Mouse (Mus musculus) retina, postnatal 7 days (tissue): ENCODE results near the gene Vrk3.
A peak's percentile ranks its signal among the peaks of the same experiment; 100 is the strongest.

Source experiments
- DNase-seq: peaks from one replicate; pipeline ENCODE4 v3.0.0-alpha.2; 2012; ENCODE audit warnings: low read depth, low spot score

Gene Vrk3

DNA sequence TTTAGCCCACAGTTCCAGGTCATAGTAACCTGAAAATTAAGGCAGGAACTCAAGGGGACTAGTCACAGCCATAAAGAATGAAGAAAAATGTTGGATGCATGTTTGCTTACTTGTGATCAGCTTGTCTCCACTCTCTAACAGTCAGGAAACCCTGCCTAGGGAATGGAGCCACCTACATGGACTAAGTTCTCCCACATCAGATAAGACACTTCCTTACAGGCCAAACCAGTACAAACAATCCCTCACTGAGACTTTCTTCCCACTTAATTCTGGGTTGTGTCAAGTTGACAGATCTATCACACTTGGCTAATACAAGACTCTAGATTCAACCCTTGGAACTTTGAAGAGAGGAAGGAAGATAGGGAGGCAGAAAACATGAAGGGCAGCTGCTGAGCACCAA is 12.2 kb downstream of the Vrk3 start:
- DNase-seq = no peak

- no peak for DNase-seq
Measured at GRCm38 (mm10) chr7:44768129-44768528, 19.9 kb downstream of the Vrk3 start.

GRCm38 (mm10) chr7:44770046-44770578 is 21.9 kb downstream of the Vrk3 start:
- no peak for DNase-seq

DNA sequence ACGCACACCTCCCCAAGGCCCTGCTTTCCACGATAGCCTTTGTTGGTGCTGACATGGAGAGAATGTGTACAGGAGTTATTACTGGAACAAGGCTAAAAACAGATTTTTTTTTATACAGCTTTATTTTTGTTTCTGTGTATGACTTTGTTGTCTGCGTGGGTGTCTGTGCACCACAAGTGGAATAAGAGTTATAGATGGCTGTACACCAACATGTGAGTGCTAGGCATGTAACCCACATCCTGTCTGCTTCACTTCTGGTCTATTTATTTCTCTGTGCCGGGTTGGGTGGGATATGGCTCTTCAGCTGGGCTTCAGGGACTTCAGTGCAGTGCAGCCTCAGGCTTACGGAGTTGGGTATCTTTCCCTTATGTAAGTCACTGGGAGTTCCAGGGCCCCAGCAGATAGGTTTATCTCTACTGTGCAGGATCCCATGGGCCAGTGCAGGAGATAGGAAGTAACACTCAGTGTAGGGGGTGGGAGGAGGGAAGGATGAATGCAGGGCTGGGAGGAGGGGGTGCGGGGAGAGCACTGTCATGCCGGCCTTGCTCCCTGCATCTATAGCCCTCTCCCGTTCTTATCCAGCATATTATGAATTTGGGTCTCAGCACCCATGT is 24.5 kb downstream of the Vrk3 start:
- no peak for DNase-seq

- DNase-seq = no peak
Measured at GRCm38 (mm10) chr7:44776849-44777498, 28.8 kb downstream of the Vrk3 start.

DNA sequence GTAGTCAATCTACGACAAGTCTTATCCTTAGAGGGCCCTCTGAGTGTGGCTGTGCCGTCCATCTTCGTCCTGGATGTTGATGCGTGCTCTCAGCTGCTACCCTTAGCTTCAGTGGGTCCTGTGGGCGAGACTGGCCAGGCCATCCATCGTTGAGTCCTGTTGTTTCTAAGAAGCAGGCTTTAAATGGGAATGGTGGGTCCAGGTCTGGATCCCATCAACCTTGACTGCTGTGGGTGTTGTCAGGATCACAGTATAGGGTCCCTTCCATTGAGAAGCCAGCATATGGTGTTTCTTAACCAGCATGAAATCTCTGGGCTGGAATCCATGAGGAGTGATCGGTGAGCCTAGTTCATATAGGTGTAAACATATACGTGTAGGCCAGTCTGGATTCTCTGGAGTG is 31.9 kb downstream of the Vrk3 start:
- no peak for DNase-seq

DNA sequence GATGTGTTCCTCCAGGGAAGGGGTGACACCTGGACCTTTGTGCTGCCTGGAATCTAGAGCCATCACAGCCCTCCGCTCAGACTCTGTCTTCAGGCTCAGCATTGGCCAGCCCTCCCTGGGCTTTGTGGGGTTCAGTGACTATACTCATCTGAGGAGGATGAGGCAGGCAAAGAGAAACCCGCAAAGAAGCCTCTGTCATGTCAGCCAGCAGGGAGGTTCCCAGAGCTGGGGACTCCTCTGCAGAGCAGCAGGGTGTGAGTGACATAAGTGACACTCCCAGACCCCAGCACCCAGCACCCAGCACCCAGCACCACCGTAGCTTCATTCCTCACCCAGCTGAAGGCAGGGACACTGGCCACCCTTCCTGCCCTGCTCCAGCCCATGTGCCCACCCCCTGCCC is 41.3 kb downstream of the Vrk3 start:
- DNase-seq = no peak

GRCm38 (mm10) chr7:44790066-44790465 is 41.9 kb downstream of the Vrk3 start:
- DNase-seq = no peak

- DNase-seq = no peak
Measured at GRCm38 (mm10) chr7:44792781-44793180, 44.6 kb downstream of the Vrk3 start.

- no peak for DNase-seq
Measured at GRCm38 (mm10) chr7:44808927-44809326, 60.7 kb downstream of the Vrk3 start.

DNA sequence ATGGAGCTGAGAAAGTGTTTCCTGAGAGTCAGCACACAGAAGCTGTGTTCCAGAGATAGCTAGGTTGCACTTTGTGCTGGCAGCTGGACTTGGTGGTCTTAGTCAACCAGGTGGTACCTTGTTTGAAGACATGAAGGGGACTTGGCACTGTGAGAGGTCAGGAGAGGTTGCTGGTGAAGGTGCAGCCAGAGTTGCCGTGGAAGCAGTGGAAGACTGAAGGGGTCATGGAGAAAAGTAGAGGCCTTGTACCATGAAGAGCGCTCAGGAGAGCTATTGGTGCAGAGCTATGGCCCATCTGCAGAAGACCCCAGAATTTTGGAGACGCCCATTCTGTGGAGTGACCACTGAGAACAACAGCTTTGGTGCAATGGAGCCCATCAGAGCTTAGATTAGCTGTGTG is 61.3 kb downstream of the Vrk3 start:
- DNase-seq = no peak

DNA sequence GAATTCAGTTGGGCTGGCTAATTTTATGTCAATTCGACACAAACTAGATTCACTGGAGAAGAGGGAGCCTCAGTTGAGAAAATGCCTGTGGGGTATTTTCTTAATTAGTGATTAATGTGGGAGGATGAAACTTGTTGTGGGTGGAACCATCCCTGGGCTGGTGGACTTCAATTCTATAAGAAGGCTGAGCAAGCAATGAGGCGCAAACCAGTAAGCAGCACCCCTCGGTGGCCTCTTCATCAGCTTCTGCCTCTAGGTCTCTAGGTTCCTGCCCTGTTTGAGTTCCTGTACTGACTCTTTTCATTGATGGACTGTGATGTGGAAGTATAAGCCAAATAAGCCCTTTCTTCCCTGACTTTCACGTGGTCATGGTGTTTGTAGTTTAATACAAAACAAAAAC is 62.2 kb downstream of the Vrk3 start:
- no peak for DNase-seq

DNA sequence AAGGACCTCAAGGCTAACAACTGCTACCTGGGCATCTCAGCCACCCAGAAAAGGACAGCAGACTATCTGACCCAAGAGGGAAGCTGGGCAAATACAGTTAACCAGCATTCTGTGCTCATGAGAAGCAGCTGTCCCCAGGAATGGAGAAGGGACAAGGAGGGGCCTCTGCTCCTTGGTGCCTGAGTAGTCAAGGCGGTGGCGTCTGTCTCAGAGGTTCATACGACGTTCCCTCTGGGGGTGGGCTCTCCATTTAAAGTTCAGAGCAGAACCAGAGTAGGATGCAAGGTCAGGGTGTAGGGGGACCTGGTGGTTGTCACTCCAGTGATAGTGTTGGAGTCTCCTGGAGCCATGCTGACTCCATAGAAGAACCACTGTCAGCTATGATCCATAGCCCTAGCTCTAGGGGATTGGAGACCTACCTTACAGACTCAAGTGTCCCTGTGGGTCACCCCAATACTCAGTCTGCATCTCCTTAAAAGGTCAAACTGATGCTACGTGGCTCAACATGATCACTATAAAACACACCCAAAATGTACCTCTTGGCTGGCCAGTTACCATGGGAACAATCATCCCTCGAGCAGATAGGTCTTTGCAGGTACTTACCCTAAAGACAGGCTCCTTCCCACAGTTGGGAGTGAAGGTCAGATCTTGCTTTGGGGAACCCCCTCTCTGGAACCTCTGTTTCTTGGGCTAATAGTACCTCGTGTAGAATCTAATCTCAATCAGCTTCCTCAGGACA is 62.8 kb downstream of the Vrk3 start:
- DNase-seq = no peak

GRCm38 (mm10) chr7:44812651-44813325 is 64.6 kb downstream of the Vrk3 start:
- no peak for DNase-seq

GRCm38 (mm10) chr7:44813985-44814384 is 65.8 kb downstream of the Vrk3 start:
- no peak for DNase-seq

DNA sequence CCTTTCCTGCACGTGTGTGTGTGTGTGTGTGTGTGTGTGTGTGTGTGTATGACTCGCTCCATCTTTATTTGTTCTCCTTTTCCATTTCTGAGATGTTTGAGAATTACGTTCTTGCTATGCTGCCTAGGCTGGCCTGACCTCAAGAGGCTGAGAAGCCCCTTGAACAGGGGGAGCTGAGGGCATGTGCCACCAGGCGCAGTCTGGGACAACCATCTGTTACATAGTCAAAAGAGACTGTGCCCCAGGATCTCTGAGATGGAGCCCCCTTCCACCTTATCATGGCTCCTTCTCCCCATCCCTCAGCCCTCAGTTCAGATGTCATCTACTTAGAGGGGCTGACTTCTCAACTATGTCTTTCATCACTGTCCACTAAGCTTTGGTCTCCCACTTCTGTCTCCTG is 66.2 kb downstream of the Vrk3 start:
- no peak for DNase-seq

GRCm38 (mm10) chr7:44814952-44815553 is 66.8 kb downstream of the Vrk3 start:
- DNase-seq = no peak

DNA sequence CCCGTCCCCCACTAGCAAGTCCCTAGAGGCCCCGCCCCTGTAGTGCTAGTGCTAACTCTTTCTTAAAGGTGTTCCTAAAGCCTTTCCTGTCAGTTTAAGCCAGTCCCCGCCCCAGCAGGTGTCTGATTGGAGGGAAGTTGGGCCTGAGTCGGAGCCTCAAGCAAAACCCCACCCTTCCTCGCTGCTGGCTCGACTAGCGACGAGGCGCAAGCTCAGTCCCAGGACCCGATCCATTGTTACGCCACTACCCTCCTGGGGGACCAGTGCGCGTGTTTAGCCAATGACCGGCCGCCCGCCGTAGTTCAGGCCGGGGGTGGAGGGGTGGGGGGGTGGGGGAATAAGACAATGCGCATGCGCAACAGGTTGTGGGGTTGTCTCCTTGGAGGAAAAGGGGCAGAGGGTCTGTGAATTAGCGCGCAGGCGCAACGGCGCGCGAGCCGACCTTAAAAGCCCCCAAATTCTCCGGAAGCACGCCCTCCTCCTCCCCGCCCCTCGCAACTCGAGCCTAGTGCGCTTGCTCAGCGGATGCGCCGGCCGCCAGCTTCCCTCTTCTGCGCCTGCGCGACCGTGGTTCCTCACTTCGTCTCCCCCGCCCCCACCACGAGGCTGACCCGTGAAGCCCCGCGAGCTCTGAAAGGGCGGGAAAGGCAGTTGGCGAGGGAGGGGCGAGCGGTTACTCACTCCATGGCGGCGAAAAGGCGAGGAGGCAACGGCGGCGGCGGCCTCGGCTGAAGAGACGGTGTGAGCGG is 67.7 kb downstream of the Vrk3 start, which contains the start of the genes Nup62 and Il4i1:
Gene Nup62 (plus strand): TSS at position 368 of the 749 bp plus-strand sequence.
Gene Il4i1 (plus strand): TSS at position 667 of the 749 bp plus-strand sequence.
- DNase-seq = peak; percentile 99

GRCm38 (mm10) chr7:44816470-44817021 is 68.3 kb downstream of the Vrk3 start, which contains the start of gene Atf5:
Gene Atf5 (minus strand): TSS chr7:44816658.
- no peak for DNase-seq

DNA sequence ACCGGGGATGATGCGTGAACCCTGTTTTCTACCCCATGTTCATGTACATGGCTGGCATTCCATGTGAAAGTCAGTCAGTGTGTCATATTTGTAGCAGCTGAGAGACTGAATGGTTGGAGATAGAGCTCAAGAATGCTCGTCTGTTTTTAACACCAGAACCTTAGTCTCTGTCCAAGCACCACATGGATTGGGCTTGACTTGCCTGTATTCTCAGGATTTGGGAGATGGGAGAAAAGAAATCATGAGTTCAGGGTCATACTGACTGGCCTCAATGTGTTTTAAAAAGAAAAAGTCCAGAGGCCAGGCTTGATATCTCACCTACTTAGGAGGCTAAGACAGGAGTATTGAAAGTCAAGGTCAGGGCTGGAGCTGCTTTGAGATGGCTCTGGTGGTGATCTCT is 69.2 kb downstream of the Vrk3 start:
- no peak for DNase-seq
